Mouse (Mus musculus): ENCODE data around the gene Bcl2. TPM values are rescaled to one million over a fixed set of nuclear protein-coding genes. Genes with fewer than 3 reads are reported as not detected.

Bcl2 gene
- total RNA-seq, 2 experiments from 2014 or later: 12.3 to 12.4 TPM

- peak; percentile 18 to 39 for DNase-seq (ENCODE audit: low spot score in 2 of 2)
- intact Hi-C loops (cut with DNase I): no loop called here
These were observed 143.7 kb downstream of the Bcl2 start for GRCm38 (mm10) chr1:106570366-106570765.

GRCm38 (mm10) chr1:106569674-106570073 is 144.4 kb downstream of the Bcl2 start:
- DNase-seq (ENCODE audit: low spot score in 2 of 2): no peak
- intact Hi-C loops (cut with DNase I): no loop called here

- no peak for DNase-seq (ENCODE audit: low spot score in 2 of 2)
- intact Hi-C loops (cut with DNase I): no loop called here
These were observed 145.2 kb downstream of the Bcl2 start for GRCm38 (mm10) chr1:106568868-106569267.

GRCm38 (mm10) chr1:106567506-106567905 is 146.6 kb downstream of the Bcl2 start:
- intact Hi-C loops (cut with DNase I): no loop called here
- no peak for DNase-seq (ENCODE audit: low spot score in 2 of 2)

- intact Hi-C loops (cut with DNase I): no loop called here
These were observed 147.7 kb downstream of the Bcl2 start for GRCm38 (mm10) chr1:106566120-106567086.

GRCm38 (mm10) chr1:106565238-106565637 is 148.8 kb downstream of the Bcl2 start:
- intact Hi-C loops (cut with DNase I): no loop called here
- DNase-seq (ENCODE audit: low spot score in 2 of 2): no peak

More at GRCm38 (mm10) chr1:106566120-106567086, 147.7 kb downstream of the Bcl2 start:
- DNase-seq (ENCODE audit: low spot score in 2 of 2): no peak

- intact Hi-C loops (cut with DNase I): no loop called here
- DNase-seq (ENCODE audit: low spot score in 2 of 2): no peak
These were observed 149.6 kb downstream of the Bcl2 start for GRCm38 (mm10) chr1:106564436-106564835.

- intact Hi-C loops (cut with DNase I): no loop called here
- DNase-seq (ENCODE audit: low spot score in 2 of 2): no peak
These were observed 151.3 kb downstream of the Bcl2 start for GRCm38 (mm10) chr1:106562751-106563150.

- DNase-seq (ENCODE audit: low spot score in 2 of 2): no peak
- intact Hi-C loops (cut with DNase I): no loop called here
These were observed 152.9 kb downstream of the Bcl2 start for GRCm38 (mm10) chr1:106561085-106561760.

- no peak for DNase-seq (ENCODE audit: low spot score in 2 of 2)
- intact Hi-C loops (cut with DNase I): no loop called here
These were observed 154.0 kb downstream of the Bcl2 start for GRCm38 (mm10) chr1:106560105-106560504.

- DNase-seq (ENCODE audit: low spot score in 2 of 2): no peak
- intact Hi-C loops (cut with DNase I): no loop called here
These were observed 154.9 kb downstream of the Bcl2 start for GRCm38 (mm10) chr1:106559116-106559605.

- no peak for DNase-seq (ENCODE audit: low spot score in 2 of 2)
- intact Hi-C loops (cut with DNase I): no loop called here
These were observed 158.4 kb downstream of the Bcl2 start for GRCm38 (mm10) chr1:106555498-106556168.

- no peak for DNase-seq (ENCODE audit: low spot score in 2 of 2)
- intact Hi-C loops (cut with DNase I): no loop called here
These were observed 159.9 kb downstream of the Bcl2 start for GRCm38 (mm10) chr1:106553846-106554802.

GRCm38 (mm10) chr1:106552856-106553255 is 161.2 kb downstream of the Bcl2 start:
- DNase-seq (ENCODE audit: low spot score in 2 of 2): no peak
- intact Hi-C loops (cut with DNase I): no loop called here

- intact Hi-C loops (cut with DNase I): no loop called here
- DNase-seq (ENCODE audit: low spot score in 2 of 2): no peak
These were observed 163.5 kb downstream of the Bcl2 start for GRCm38 (mm10) chr1:106550580-106550979.

- intact Hi-C loops (cut with DNase I): no loop called here
These were observed 165.0 kb downstream of the Bcl2 start for GRCm38 (mm10) chr1:106549025-106549424.

GRCm38 (mm10) chr1:106544817-106545612 is 169.1 kb downstream of the Bcl2 start:
- intact Hi-C loops (cut with DNase I): no loop called here
- peak; percentile 18 to 48 for DNase-seq (ENCODE audit: low spot score in 2 of 2)

More at GRCm38 (mm10) chr1:106549025-106549424, 165.0 kb downstream of the Bcl2 start:
- no peak for DNase-seq (ENCODE audit: low spot score in 2 of 2)

- intact Hi-C loops (cut with DNase I): loop anchor here (2.0 kb wide), 1 partner anchor 170 kb away; no protein-coding TSS in a partner anchor
- peak; percentile 25 to 38 for DNase-seq (ENCODE audit: low spot score in 2 of 2)
These were observed 171.3 kb downstream of the Bcl2 start for GRCm38 (mm10) chr1:106542731-106543130.

Data from left cerebral cortex, postnatal 14 days (tissue).